Mouse (Mus musculus) intestine, embryonic 14.5 days (tissue): Measurements from ENCODE around the gene Myb. TPM values are rescaled to one million over a fixed set of nuclear protein-coding genes. Genes with fewer than 3 reads are reported as not detected.

ENCODE experiments used
- ATAC-seq: fragments of 200-750 bp; cut with Nextera tagmentation; replicated peaks from 2 replicates; pipeline ENCODE4 v1.8.0; 2017; ENCODE audit warnings: low read depth, moderate number of reproducible peaks, moderate TSS enrichment, moderate library complexity; ENCODE audit not compliant: low FRiP score, low TSS enrichment
- DNase-seq: peaks from one replicate; pipeline ENCODE4 v3.0.0-alpha.2; 2018; ENCODE audit warnings: low spot score
- H3K27ac ChIP-seq: fragments of 300-500 bp; sonication (generic); 2 replicates; pipeline ENCODE4 v1.5.1; 2014; ENCODE audit warnings: low read depth, mild to moderate bottlenecking, control low read depth
- H3K27me3 ChIP-seq: fragments of 300-500 bp; sonication (generic); replicated peaks from 2 replicates; pipeline ENCODE4 v1.6.1; 2014; ENCODE audit warnings: low read length, control low read depth; ENCODE audit not compliant: control insufficient read depth, insufficient read depth
- H3K36me3 ChIP-seq: fragments of 300-500 bp; sonication (generic); 2 replicates; pipeline ENCODE4 v1.6.1; 2014; ENCODE audit warnings: low read length, control low read depth; ENCODE audit not compliant: control insufficient read depth, insufficient read depth
- H3K4me1 ChIP-seq: fragments of 300-500 bp; sonication (generic); replicated peaks from 2 replicates; pipeline ENCODE4 v1.6.1; 2014; ENCODE audit warnings: low read length, control low read depth, mixed read lengths; ENCODE audit not compliant: control insufficient read depth, insufficient read depth
- H3K4me2 ChIP-seq: fragments of 300-500 bp; sonication (generic); 2 replicates; pipeline ENCODE4 v1.6.1; 2014; ENCODE audit warnings: low read length
- H3K4me3 ChIP-seq: fragments of 300-500 bp; sonication (generic); 2 replicates; pipeline ENCODE4 v1.5.1; 2014; ENCODE audit warnings: low read depth, low read length, control low read depth, mixed read lengths
- H3K9ac ChIP-seq: fragments of 300-500 bp; sonication (generic); 2 replicates; pipeline ENCODE4 v1.6.1; 2014; ENCODE audit warnings: mild to moderate bottlenecking, low read length
- H3K9me3 ChIP-seq: fragments of 300-500 bp; sonication (generic); 2 replicates; pipeline ENCODE4 v1.6.1; 2016; ENCODE audit warnings: low read length, control low read depth; ENCODE audit not compliant: control insufficient read depth
- WGBS: fragments of 180-500 bp; shearing (Covaris S2); extraction: QIAGEN DNeasy Blood & Tissue Kit; methylation state at CpG from one replicate; pipeline ENCODE4 v1.1.7; 2014; 5-methylcytosine and 5-hydroxymethylcytosine counted together
- polyA plus RNA-seq: library from polyadenylated mRNA; unstranded; fragments of >200 nt; fragmentation: Nextera tagmentation; extraction: Ambion mirVana; gene quantifications from 2 replicates; pipeline ENCODE4 v1.2.1, GENCODE M21; 2014

Gene Myb
- polyA plus RNA-seq, 1 experiment from 2014 or later: 6.6 TPM

DNA sequence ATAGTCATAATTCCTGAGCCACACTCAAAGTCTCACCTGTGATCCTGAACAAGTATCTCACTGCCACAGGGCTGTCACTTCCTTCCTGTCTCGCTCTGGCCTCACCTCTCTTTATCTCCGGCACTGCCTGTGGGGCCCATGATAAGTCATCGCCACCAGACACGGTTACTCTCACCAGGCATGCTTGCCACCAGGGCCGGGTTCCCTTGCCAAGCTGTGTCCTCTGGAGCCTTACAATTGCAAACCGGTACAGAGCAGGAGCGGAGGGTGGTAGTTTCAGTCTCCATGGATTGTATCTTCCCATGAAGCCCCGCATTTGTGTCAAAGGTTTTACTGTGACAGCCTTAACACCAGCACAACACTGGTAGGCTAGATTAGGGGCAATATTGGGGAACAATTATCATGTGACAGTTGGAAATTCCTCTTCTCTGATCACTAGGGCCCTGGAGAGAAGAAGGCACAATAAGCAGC, 35.9 kb upstream of the Myb start:
- 70% methylated on average over 8 of the region's 8 CpGs for WGBS

GRCm38 (mm10) chr10:21195597-21195996, 34.8 kb upstream of the Myb start:
- Histone ChIP-seq H3K4me1 (no peaks in the 10 kb centered on the region), H3K9ac (no peak overlapping the region), H3K9me3 (no peaks in the 10 kb centered on the region), H3K27ac (no peak overlapping the region), H3K36me3 (no peaks in the 10 kb centered on the region), H3K27me3 (no peaks in the 10 kb centered on the region), H3K4me3 (no peak overlapping the region), H3K4me2 (no peak overlapping the region)
- WGBS: 33% methylated on average over 8 of the region's 8 CpGs
- no peak for ATAC-seq
- no peak for DNase-seq

More for the DNA sequence above, 35.9 kb upstream of the Myb start:
- no peak overlapping the region for H3K4me3 ChIP-seq
- H3K9me3 ChIP-seq: no peaks in the 10 kb centered on the region
- H3K4me2 ChIP-seq: no peak overlapping the region
- H3K4me1 ChIP-seq: no peaks in the 10 kb centered on the region
- DNase-seq (no peak), ATAC-seq (no peak)
- no peaks in the 10 kb centered on the region for H3K36me3 ChIP-seq
- no peak overlapping the region for H3K9ac ChIP-seq
- no peak overlapping the region for H3K27ac ChIP-seq
- H3K27me3 ChIP-seq: no peaks in the 10 kb centered on the region

GRCm38 (mm10) chr10:21193935-21194505, 33.2 kb upstream of the Myb start:
- Histone ChIP-seq H3K4me2 (no peak overlapping the region), H3K4me1 (no peaks in the 10 kb centered on the region), H3K27ac (no peak overlapping the region), H3K9me3 (no peaks in the 10 kb centered on the region), H3K27me3 (no peaks in the 10 kb centered on the region), H3K9ac (no peak overlapping the region), H3K4me3 (no peak overlapping the region), H3K36me3 (no peaks in the 10 kb centered on the region)
- ATAC-seq (no peak), DNase-seq (no peak)
- WGBS: 59% methylated on average over 3 of the region's 3 CpGs

DNA sequence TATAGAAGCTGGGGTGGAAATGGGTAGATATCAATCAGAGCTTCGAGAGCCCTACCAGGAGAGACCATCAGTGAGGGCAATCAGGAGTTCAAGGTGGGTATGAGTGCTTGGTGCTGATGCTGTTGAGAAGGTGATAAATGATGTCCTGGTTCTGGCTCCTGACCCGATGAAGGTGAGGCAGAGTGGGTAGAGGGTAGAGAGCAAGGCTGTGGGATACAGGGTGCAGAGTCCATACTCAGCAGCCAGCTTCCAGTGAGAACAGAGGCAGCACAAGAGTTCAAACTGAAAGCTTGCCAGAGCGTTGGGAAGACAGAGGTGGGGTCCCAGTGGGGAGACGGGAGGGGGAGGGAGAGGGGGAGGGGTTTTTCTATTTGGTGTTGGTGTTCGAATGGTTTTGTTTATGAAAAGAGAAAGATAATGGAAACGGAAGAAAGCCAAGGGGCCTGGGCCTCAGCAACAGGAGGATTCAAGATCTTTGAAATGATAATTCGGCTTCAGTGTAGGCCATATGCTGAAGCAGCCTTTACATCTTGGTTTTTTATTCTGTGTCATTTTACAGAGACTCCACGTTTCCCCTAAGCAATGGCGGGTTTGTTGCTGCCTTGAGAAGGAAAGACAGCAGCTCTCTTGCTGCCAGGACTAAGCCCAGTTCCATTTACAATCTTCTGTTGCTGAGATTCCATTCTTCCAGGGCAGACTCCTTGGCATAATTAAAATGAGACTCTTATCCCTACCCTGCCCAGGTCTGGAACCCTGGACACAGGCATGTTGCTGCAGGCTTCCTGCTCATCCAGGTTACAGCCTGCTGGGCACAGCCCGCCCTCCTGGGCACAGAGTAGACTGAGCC, 32.5 kb upstream of the Myb start:
- Histone ChIP-seq H3K4me1 (no peaks in the 10 kb centered on the region; the same call in 1 of the 2 replicates), H3K27me3 (no peaks in the 10 kb centered on the region), H3K27ac (no peak overlapping the region), H3K36me3 (no peaks in the 10 kb centered on the region), H3K9me3 (no peaks in the 10 kb centered on the region), H3K9ac (no peak overlapping the region), H3K4me3 (no peak overlapping the region), H3K4me2 (no peak overlapping the region)
- DNase-seq (no peak), ATAC-seq (no peak)
- 47% methylated on average over 10 of the region's 10 CpGs for WGBS

- Histone ChIP-seq H3K4me1 (no peaks in the 10 kb centered on the region; the same call in 1 of the 2 replicates), H3K27ac (no peak overlapping the region), H3K9me3 (no peaks in the 10 kb centered on the region), H3K36me3 (no peaks in the 10 kb centered on the region), H3K4me3 (no peak overlapping the region), H3K4me2 (no peak overlapping the region), H3K9ac (no peak overlapping the region), H3K27me3 (no peaks in the 10 kb centered on the region)
- ATAC-seq (no peak), DNase-seq (no peak)
- 74% methylated on average over 10 of the region's 10 CpGs for WGBS
Observed at GRCm38 (mm10) chr10:21192436-21192835, 31.7 kb upstream of the Myb start.

- 73% methylated on average over 9 of the region's 9 CpGs for WGBS
- Histone ChIP-seq H3K27me3 (no peaks in the 10 kb centered on the region), H3K9me3 (no peaks in the 10 kb centered on the region), H3K9ac (no peak overlapping the region), H3K4me2 (no peak overlapping the region), H3K27ac (no peak overlapping the region), H3K36me3 (no peaks in the 10 kb centered on the region), H3K4me1 (no peaks in the 10 kb centered on the region; the same call in 1 of the 2 replicates), H3K4me3 (no peak overlapping the region)
- DNase-seq (no peak), ATAC-seq (no peak)
Observed at GRCm38 (mm10) chr10:21189756-21190397, 29.1 kb upstream of the Myb start.

DNA sequence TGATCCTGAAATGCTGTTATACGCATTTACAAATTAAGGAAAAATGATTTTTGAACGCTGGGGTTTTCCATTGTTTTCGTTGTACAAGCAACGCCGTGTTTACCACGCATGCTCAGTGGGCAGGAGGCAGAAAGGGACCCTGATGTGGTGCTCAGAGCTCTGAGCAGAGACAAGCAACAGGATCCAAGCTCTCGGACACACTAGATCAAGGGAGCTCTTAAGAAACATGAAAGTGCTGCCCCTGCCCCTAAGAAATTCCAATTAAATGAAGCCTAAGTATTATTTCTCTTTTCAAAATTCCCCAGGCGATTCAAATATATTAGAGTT, 28.5 kb upstream of the Myb start:
- peak overlapping the region; percentile 50 for H3K4me2 ChIP-seq
- H3K9me3 ChIP-seq: no peaks in the 10 kb centered on the region
- H3K4me3 ChIP-seq: peak overlapping the region; percentile 29
- H3K9ac ChIP-seq: no peak overlapping the region
- H3K27me3 ChIP-seq: no peaks in the 10 kb centered on the region
- no peaks in the 10 kb centered on the region for H3K36me3 ChIP-seq
- DNase-seq (peak; percentile 53), ATAC-seq (no peak)
- no peaks in the 10 kb centered on the region; the same call in 1 of the 2 replicates for H3K4me1 ChIP-seq
- H3K27ac ChIP-seq: no peak overlapping the region
- 30% methylated on average over 8 of the region's 8 CpGs for WGBS

DNA sequence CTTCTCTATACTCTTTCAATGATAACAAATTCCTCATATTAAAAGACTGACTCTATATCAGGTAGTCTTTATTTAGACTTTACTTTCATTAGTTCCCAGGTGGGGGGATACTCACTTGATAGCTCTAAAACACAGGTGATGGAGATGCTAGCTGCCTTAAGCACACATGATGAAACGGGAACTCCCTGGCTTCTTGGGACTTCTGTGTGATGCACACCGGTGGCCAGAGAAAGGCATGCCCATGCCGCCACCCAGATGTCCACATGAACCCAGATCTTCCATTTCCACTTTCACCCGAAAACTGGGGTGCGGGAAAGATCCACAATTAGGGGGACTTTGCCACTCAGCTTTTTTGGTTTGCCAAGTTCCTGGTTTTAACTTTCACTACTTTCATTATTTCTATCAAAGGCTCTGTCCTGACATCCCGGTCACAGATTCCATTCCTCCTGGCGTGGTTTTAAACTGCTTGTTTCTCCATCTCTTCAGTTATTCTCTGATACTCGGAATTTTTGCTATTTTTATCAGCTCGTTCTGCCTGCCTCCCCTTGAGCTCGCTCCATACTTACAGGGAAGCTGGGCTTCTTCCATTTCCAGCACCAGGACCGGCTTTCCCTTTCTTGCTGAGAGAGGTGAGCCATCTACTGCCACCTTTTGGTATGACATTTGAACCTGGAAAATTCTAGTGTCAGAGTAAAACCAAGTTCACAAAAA, 27.9 kb upstream of the Myb start:
- ATAC-seq: no peak
- 30% methylated on average over 11 of the region's 11 CpGs for WGBS
- peak overlapping the region; percentile 39; the same call in 1 of the 2 replicates for H3K9ac ChIP-seq

More for the DNA sequence above, 27.9 kb upstream of the Myb start:
- Histone ChIP-seq H3K4me1 (no peaks in the 10 kb centered on the region; the same call in 1 of the 2 replicates), H3K4me3 (peak overlapping the region; percentile 29), H3K4me2 (peak overlapping the region; percentile 50), H3K27me3 (no peaks in the 10 kb centered on the region), H3K27ac (no peak overlapping the region), H3K9me3 (no peaks in the 10 kb centered on the region), H3K36me3 (no peaks in the 10 kb centered on the region)
- peak; percentile 67 for DNase-seq
